Mouse (Mus musculus): ENCODE data around the gene Il4i1.

DNA sequence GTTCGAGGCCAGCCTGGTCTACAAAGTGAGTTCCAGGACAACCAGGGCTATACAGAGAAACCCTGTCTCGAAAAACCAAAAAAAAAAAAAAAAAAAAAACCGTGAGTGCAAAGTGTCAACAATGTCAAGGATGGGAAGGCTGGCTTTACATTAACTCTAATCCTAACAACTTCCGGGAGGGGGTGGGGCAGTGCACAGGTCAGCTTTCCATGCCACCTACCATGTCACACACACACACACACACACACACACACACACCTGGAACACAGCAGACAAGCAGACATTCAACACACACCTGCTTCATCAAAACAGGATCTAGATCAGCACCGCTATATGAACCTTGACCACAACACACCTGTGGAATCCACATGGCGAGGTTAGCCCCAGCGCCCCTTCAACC is 74.0 kb downstream of the Il4i1 start:
- TF ChIP-seq CTCF (IDR thresholded peaks at IDR 0.05; ENCODE audit: low read depth, low read length) = no peak
- no peak for TF ChIP-seq POLR2A (IDR thresholded peaks at IDR 0.05; ENCODE audit: borderline replicate concordance, low read depth, low read length)
